Mouse (Mus musculus) MEL (cell line): ENCODE data around the gene Ppp1r14b. TPM values are rescaled to one million over a fixed set of nuclear protein-coding genes. Genes with fewer than 3 reads are reported as not detected.
A peak's percentile ranks its signal among the peaks of the same experiment; 100 is the strongest.

Source experiments
- DNase-seq: peaks from one replicate; pipeline ENCODE4 v3.0.0; 2011; ENCODE audit warnings: low read depth, low spot score
- H3K27ac ChIP-seq: 2 replicates; pipeline ENCODE4 v1.5.1; 2012; ENCODE audit warnings: low read depth, mild to moderate bottlenecking, control low read depth, low read length, moderate library complexity; ENCODE audit not compliant: control insufficient read depth
- H3K27me3 ChIP-seq, 2 experiments: fragments of 150-350 bp in 1 of 2; sonication (generic) in 1 of 2; 2 replicates each; pipeline ENCODE4 v1.6.1; 2012; ENCODE audit warnings: low read length in 2 of 2, mild to moderate bottlenecking in 2 of 2, improper control_type of control experiment in 1 of 2, moderate library complexity in 1 of 2; ENCODE audit not compliant: insufficient read depth in 2 of 2, control insufficient read depth in 1 of 2
- H3K36me3 ChIP-seq, 2 experiments: 2 replicates each; pipeline ENCODE4 v1.6.1; 2012 to 2014; ENCODE audit warnings: low read length in 2 of 2, improper control_type of control experiment in 1 of 2, inconsistent platforms in 1 of 2, mild to moderate bottlenecking in 1 of 2; ENCODE audit not compliant: insufficient read depth in 2 of 2, control insufficient read depth in 1 of 2
- H3K4me1 ChIP-seq, 2 experiments: fragments of 150-350 bp in 1 of 2; sonication (generic) in 1 of 2; 2 replicates each; pipeline ENCODE4 v1.6.1; 2012; ENCODE audit warnings: low read length in 2 of 2, improper control_type of control experiment in 1 of 2, mild to moderate bottlenecking in 1 of 2; ENCODE audit not compliant: insufficient read depth in 2 of 2, control insufficient read depth in 1 of 2
- H3K4me3 ChIP-seq, 2 experiments: fragments of 150-350 bp in 1 of 2; sonication (generic) in 1 of 2; 2 replicates each; pipeline ENCODE4 v1.5.1; 2012; ENCODE audit warnings: low read depth in 2 of 2, low read length in 2 of 2, mild to moderate bottlenecking in 2 of 2, moderate library complexity in 2 of 2, control low read depth in 1 of 2, improper control_type of control experiment in 1 of 2; ENCODE audit not compliant: control insufficient read depth in 1 of 2, insufficient read depth in 1 of 2
- H3K79me2 ChIP-seq: 2 replicates; pipeline ENCODE4 v1.6.1; 2012; ENCODE audit warnings: mild to moderate bottlenecking, low read length, moderate library complexity; ENCODE audit not compliant: control insufficient read depth, poor library complexity, insufficient read depth
- H3K9ac ChIP-seq: 2 replicates; pipeline ENCODE4 v1.6.1; 2012; ENCODE audit warnings: low read depth, mild to moderate bottlenecking, control low read depth, low read length, moderate library complexity; ENCODE audit not compliant: control insufficient read depth, poor library complexity, severe bottlenecking
- H3K9me3 ChIP-seq: fragments of 150-350 bp; sonication (generic); replicated peaks from 2 replicates; pipeline ENCODE4 v1.6.1; 2012; ENCODE audit warnings: mild to moderate bottlenecking, low read length, improper control_type of control experiment, moderate library complexity; ENCODE audit not compliant: insufficient read depth
- BHLHE40 ChIP-seq: IDR thresholded peaks from 2 replicates; pipeline ENCODE4 v1.6.1; 2012; ENCODE audit warnings: low read depth, mild to moderate bottlenecking, inconsistent platforms, low read length, improper control_type of control experiment, borderline replicate concordance
- CHD2 ChIP-seq: IDR thresholded peaks from 2 replicates; pipeline ENCODE4 v1.6.1; 2011; ENCODE audit warnings: low read length, improper control_type of control experiment
- ETS1 ChIP-seq: IDR thresholded peaks from 2 replicates; pipeline ENCODE4 v1.6.1; 2012; ENCODE audit warnings: low read depth, mild to moderate bottlenecking, inconsistent platforms, low read length, improper control_type of control experiment, moderate library complexity
- GABPA ChIP-seq: IDR thresholded peaks from 2 replicates; pipeline ENCODE4 v1.6.1; 2012; ENCODE audit warnings: low read depth, mild to moderate bottlenecking, inconsistent platforms, low read length, improper control_type of control experiment, moderate library complexity
- GATA1 ChIP-seq: IDR thresholded peaks from 2 replicates; pipeline ENCODE4 v1.6.1; 2011; ENCODE audit warnings: low read depth, low read length, improper control_type of control experiment
- JUND ChIP-seq: IDR thresholded peaks from 2 replicates; pipeline ENCODE4 v1.6.1; 2011; ENCODE audit warnings: low read depth, mild to moderate bottlenecking, improper control_type of control experiment, low read length
- MXI1 ChIP-seq: IDR thresholded peaks from 2 replicates; pipeline ENCODE4 v1.6.1; 2011; ENCODE audit warnings: mild to moderate bottlenecking, low read depth, low read length, improper control_type of control experiment
- MYC ChIP-seq: IDR thresholded peaks from 2 replicates; pipeline ENCODE4 v1.6.1; 2011; ENCODE audit warnings: low read depth, mild to moderate bottlenecking, low read length, improper control_type of control experiment, moderate library complexity
- NRF1 ChIP-seq: IDR thresholded peaks from 2 replicates; pipeline ENCODE4 v1.6.1; 2014; ENCODE audit warnings: low read depth, mild to moderate bottlenecking, inconsistent platforms, low read length, improper control_type of control experiment, moderate library complexity; ENCODE audit not compliant: poor library complexity, insufficient read depth, severe bottlenecking
- POLR2AphosphoS2 ChIP-seq: IDR thresholded peaks from 2 replicates; pipeline ENCODE4 v1.6.1; 2011; ENCODE audit warnings: low read length, improper control_type of control experiment
- RAD21 ChIP-seq: IDR thresholded peaks from 2 replicates; pipeline ENCODE4 v1.6.1; 2011; ENCODE audit warnings: mild to moderate bottlenecking, low read depth, low read length, improper control_type of control experiment
- SIN3A ChIP-seq: IDR thresholded peaks from 2 replicates; pipeline ENCODE4 v1.6.1; 2012; ENCODE audit warnings: low read length, improper control_type of control experiment, inconsistent platforms
- SMC3 ChIP-seq: IDR thresholded peaks from 2 replicates; pipeline ENCODE4 v1.6.1; 2011; ENCODE audit warnings: low read depth, low read length, improper control_type of control experiment
- TCF12 ChIP-seq: IDR thresholded peaks from 2 replicates; pipeline ENCODE4 v1.6.1; 2014; ENCODE audit warnings: low read depth, mild to moderate bottlenecking, inconsistent platforms, low read length, improper control_type of control experiment, moderate library complexity
- ZMIZ1 ChIP-seq: IDR thresholded peaks from 2 replicates; pipeline ENCODE4 v1.6.1; 2012; ENCODE audit warnings: low read depth, mild to moderate bottlenecking, inconsistent platforms, low read length, improper control_type of control experiment, moderate library complexity
- polyA plus RNA-seq, 2 experiments: library from polyadenylated mRNA; stranded (reverse) in 1 of 2; unstranded in 1 of 2; fragments of >175 nt in 1 of 2; fragments of >200 nt in 1 of 2; gene quantifications; 2 replicates each; pipeline versions ENCODE4 v1.2.1 to v1.2.4; 2012; ENCODE audit warnings: low replicate concordance in 2 of 2, low read depth in 1 of 2; ENCODE audit not compliant: insufficient read length in 2 of 2, insufficient read depth in 1 of 2, missing spikeins in 1 of 2
- total RNA-seq: library from RNA; depleted of rRNA; stranded (reverse); fragments of 300-350 nt; gene quantifications from 2 replicates; pipeline ENCODE4 v1.2.3, GENCODE M21; 2012

Ppp1r14b gene
- total and polyA plus RNA-seq, 3 experiments = 349 to 467 TPM; not detected in 1

- TF ChIP-seq MXI1 (peak; percentile 87), BHLHE40 (no peak), NRF1 (peak; percentile 84)
These were observed 5.8 kb downstream of the Ppp1r14b start, which contains the start of gene Fkbp2 (continued) for GRCm38 (mm10) chr19:6980381-6981093.

GRCm38 (mm10) chr19:6981465-6981864 lies 6.7 kb downstream of the Ppp1r14b start:
- peak overlapping the region; percentile 75 for H3K9ac ChIP-seq
- H3K27me3 ChIP-seq = no peaks in the 10 kb centered on the region
- no peak for DNase-seq
- TF ChIP-seq ZMIZ1 (0 out of 2 replicates have a peak, but pooled peaks have one; percentile 4), MXI1 (no peak), MYC (no peak), JUND (no peak), RAD21 (no peak), GABPA (no peak)
- H3K4me3 ChIP-seq = peak overlapping the region in 1 of 2 experiments; percentile 60; a peak in 2 of 4 replicates
- H3K4me1 ChIP-seq = peaks cover under 1 to 22% of the 10 kb centered on the region in 2 experiments
- peaks cover 26% of the 10 kb centered on the region for H3K79me2 ChIP-seq
- no peak overlapping the region for H3K27ac ChIP-seq
- no peaks in the 10 kb centered on the region for H3K9me3 ChIP-seq
- peaks cover 0 to 24% of the 10 kb centered on the region in 2 experiments; a peak in 2 of 4 replicates for H3K36me3 ChIP-seq

- peaks cover 11 to 22% of the 10 kb centered on the region in 2 experiments for H3K4me1 ChIP-seq
- peaks cover 13% of the 10 kb centered on the region; the same call in 1 of the 2 replicates for H3K79me2 ChIP-seq
- H3K27ac ChIP-seq = no peak overlapping the region
- no peaks in the 10 kb centered on the region for H3K27me3 ChIP-seq
- TF ChIP-seq SIN3A = no peak
- no peak for TF ChIP-seq ETS1
- no peak for TF ChIP-seq NRF1
- no peak for TF ChIP-seq TCF12
- TF ChIP-seq GATA1 = no peak
- TF ChIP-seq POLR2AphosphoS2 = no peak
- TF ChIP-seq RAD21 = no peak
- no peak for TF ChIP-seq CHD2
- no peak for TF ChIP-seq SMC3
- no peaks in the 10 kb centered on the region for H3K9me3 ChIP-seq
- no peak overlapping the region for H3K4me3 ChIP-seq
- H3K36me3 ChIP-seq = peaks cover 0 to 15% of the 10 kb centered on the region in 2 experiments; a peak in 2 of 4 replicates
- DNase-seq = no peak
- H3K9ac ChIP-seq = no peak overlapping the region
These were observed 8.9 kb downstream of the Ppp1r14b start for GRCm38 (mm10) chr19:6983621-6984020.
